Mouse (Mus musculus) cerebellum, adult 8-10 months (tissue): ENCODE results near the gene Kcne1.
A peak's percentile ranks its signal among the peaks of the same experiment; 100 is the strongest.

Experiments
- DNase-seq: peaks from one replicate; pipeline ENCODE4 v3.0.0; 2022

Gene Kcne1

DNA sequence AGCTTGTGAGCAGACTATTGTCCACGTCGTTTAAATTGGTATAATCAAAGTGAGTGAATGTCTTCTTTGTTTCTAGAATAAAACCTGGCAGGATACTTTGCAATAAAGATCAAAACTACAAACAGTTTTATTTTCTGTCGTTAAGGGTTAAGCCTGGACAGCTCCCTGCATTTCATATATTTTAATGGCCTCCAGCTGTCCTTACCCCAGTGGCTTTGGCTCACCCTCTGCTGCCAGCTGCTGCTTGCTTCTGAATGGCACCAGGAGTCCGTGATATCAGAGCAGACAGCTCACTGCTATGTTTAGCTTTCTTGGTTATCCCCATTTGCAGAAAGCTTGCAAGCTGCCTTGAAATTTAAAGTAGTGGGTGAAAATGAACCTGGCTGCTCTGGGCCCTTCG is 57.3 kb downstream of the Kcne1 start:
- DNase-seq, result no peak

DNA sequence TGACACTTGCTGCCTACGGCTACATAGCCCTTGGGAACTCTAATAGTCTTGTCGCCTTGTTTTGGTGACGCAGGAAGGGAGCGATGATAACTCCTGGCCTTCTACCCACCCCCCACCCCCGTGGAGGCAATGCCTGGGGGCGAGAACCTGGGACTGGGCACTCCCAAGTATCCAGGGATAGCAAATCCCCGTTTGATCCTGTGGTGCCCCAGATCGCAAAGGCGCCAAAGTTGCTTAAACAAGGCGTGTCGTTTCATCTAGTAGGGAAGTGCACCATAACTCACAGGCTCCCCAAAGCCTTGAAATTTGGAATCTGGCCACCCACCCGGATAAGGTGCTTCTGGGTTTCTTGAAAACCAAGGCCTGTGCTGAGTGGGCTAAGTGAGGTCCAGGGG is 57.9 kb downstream of the Kcne1 start:
- peak; percentile 51 for DNase-seq

DNA sequence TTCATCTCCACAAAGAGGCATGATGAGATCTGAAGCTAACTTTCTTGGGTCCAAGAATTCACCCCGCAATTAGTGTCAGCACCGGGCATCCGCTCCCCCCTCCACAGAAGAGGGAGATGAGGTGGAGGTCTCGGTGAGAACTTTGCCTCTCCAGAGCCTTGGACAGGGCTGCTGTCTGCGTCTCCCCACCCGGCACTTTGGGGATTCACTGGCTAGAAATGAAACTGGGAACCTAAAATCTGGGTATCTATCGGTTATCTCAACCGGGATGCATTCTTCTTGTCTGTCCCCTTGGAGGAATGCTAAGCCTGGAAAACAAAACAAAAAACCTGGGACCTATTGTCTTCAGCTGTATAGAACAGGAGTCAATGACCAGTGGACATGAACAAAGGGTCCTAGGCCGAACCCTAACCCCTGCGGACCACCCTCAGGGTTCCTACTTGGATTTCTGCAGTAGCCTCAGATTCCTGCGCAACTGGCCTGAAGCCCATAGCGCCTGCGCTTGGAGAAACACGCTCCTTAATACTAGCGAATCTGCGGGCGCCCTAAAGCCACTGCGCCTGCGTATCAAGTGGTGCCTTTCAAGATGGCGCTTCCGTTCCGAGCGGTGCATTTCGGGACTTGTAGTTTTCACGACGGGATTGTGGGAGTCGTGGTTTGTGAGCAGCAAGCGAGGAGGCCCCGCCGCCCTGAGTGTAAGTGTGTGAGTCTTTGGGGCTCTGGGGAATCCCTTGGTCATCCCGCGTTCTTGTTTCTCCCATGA is 58.4 kb downstream of the Kcne1 start, which contains the start of gene Smim11:
TSS of gene Smim11 (plus strand) at position 638 of the 763 bp plus-strand sequence.
- peak; percentile 94 for DNase-seq
